Mouse (Mus musculus): ENCODE results near the gene Prpf40b.

DNA sequence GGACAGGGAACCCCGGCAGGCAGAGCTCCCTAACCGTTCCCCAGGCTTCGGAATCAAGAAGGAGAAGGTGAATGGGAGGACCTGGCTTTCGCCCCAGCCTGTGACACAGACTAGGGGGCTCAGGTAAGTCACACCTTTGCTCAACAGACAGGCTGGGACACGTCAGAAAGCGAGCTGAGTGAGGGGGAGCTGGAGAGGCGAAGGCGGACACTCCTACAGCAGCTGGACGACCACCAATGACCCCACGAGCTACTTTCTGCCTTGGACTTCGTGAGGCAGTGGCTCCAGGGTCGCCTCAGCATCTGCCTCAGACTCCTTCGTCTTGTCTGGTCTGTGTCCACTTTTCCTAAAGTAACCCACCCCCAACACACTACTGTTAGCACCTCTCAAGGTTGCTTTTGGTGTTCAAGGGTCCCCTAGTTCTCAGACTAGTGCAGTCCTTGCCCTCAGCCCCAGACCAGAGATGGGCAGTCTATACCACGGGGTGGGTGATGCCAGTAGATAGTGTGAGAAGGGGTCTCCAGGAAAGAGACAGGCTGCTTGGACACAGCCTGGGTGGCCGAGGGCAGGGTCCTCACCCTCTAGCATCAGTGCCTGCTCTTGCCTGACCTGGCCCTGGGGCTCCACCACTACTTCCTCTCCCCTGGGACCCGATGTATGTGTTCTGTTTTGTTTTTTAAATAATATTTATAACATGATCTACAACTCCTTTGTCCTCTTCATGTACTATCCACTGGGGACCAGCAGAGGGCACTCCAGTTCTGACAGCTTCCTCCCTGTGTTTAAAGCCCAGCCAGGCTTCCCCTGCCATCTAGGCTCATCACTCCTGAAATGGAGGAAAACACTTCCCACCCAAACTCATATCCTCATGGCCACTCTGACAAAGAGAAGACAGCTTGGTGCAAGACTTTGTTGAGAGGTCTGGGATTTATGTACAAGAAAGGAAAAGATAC lies 21.7 kb downstream of the Prpf40b start:
- TF ChIP-seq TCF12 (IDR thresholded peaks at IDR 0.05; ENCODE audit: insufficient read depth, poor library complexity, severe bottlenecking): no peak
- TF ChIP-seq POLR2A (IDR thresholded peaks at IDR 0.05; ENCODE audit: insufficient read length, low read depth): peak; percentile 39
- TF ChIP-seq CEBPB (IDR thresholded peaks at IDR 0.05; ENCODE audit: insufficient read depth, poor library complexity, severe bottlenecking): no peak
- TF ChIP-seq E2F4 (IDR thresholded peaks at IDR 0.05; ENCODE audit: insufficient read depth): no peak
- no peak for TF ChIP-seq USF1 (IDR thresholded peaks at IDR 0.05; ENCODE audit: low read depth)
- no peak for TF ChIP-seq MYOG (IDR thresholded peaks at IDR 0.05; ENCODE audit: control insufficient read depth in 1 of 3, insufficient read depth in 1 of 3, insufficient read length in 2 of 3, low read depth in 2 of 3)
- TF ChIP-seq MYOD1 (IDR thresholded peaks at IDR 0.05; ENCODE audit: control insufficient read depth in 1 of 3, insufficient read length in 2 of 3, low read depth in 2 of 3): no peak
- TF ChIP-seq POLR2AphosphoS2 (IDR thresholded peaks at IDR 0.05; ENCODE audit: insufficient read length, low read depth): peak; percentile 70
- TF ChIP-seq REST (IDR thresholded peaks at IDR 0.05; ENCODE audit: insufficient read depth, insufficient read length): no peak
- TF ChIP-seq MAX (IDR thresholded peaks at IDR 0.05; ENCODE audit: low read depth): no peak
